Mouse (Mus musculus): ENCODE measurements around the gene 1700001P01Rik. TPM values are rescaled to one million over a fixed set of nuclear protein-coding genes. Genes with fewer than 3 reads are reported as not detected.
A peak's percentile ranks its signal among the peaks of the same experiment; 100 is the strongest.

The 1700001P01Rik gene
- total RNA-seq, 2 experiments from 2014 or later, result 1.1 to 1.2 TPM

- no peak for DNase-seq (ENCODE audit: low spot score in 2 of 2)
Measured at GRCm38 (mm10) chr11:97809235-97810121, 33.8 kb upstream of the 1700001P01Rik start.

GRCm38 (mm10) chr11:97808621-97809234, 33.0 kb upstream of the 1700001P01Rik start:
- no peak for DNase-seq (ENCODE audit: low spot score in 2 of 2)

GRCm38 (mm10) chr11:97808093-97808492, 32.4 kb upstream of the 1700001P01Rik start:
- DNase-seq (ENCODE audit: low spot score in 2 of 2), result no peak

GRCm38 (mm10) chr11:97807626-97808025, 31.9 kb upstream of the 1700001P01Rik start:
- no peak for DNase-seq (ENCODE audit: low spot score in 2 of 2)

GRCm38 (mm10) chr11:97806613-97806964, 30.9 kb upstream of the 1700001P01Rik start:
- DNase-seq (ENCODE audit: low spot score in 2 of 2), result no peak

GRCm38 (mm10) chr11:97805662-97806612, 30.2 kb upstream of the 1700001P01Rik start:
- no peak for DNase-seq (ENCODE audit: low spot score in 2 of 2)

GRCm38 (mm10) chr11:97804841-97805661, 29.3 kb upstream of the 1700001P01Rik start:
- no peak for DNase-seq (ENCODE audit: low spot score in 2 of 2)

GRCm38 (mm10) chr11:97803847-97804246, 28.1 kb upstream of the 1700001P01Rik start:
- DNase-seq (ENCODE audit: low spot score in 2 of 2), result no peak

- no peak for DNase-seq (ENCODE audit: low spot score in 2 of 2)
Measured at GRCm38 (mm10) chr11:97802495-97802894, 26.8 kb upstream of the 1700001P01Rik start.

GRCm38 (mm10) chr11:97802194-97802470, 26.4 kb upstream of the 1700001P01Rik start:
- no peak for DNase-seq (ENCODE audit: low spot score in 2 of 2)

GRCm38 (mm10) chr11:97801409-97802193, 25.9 kb upstream of the 1700001P01Rik start:
- DNase-seq (ENCODE audit: low spot score in 2 of 2), result peak in 1 of 2 experiments; percentile 67

- DNase-seq (ENCODE audit: low spot score in 2 of 2), result no peak
Measured at GRCm38 (mm10) chr11:97800691-97801408, 25.1 kb upstream of the 1700001P01Rik start.

GRCm38 (mm10) chr11:97799994-97800690, 24.4 kb upstream of the 1700001P01Rik start:
- no peak for DNase-seq (ENCODE audit: low spot score in 2 of 2)

- DNase-seq (ENCODE audit: low spot score in 2 of 2), result peak; percentile 86 to 92
Measured at GRCm38 (mm10) chr11:97799146-97799993, 23.7 kb upstream of the 1700001P01Rik start.

GRCm38 (mm10) chr11:97798782-97799145, 23.0 kb upstream of the 1700001P01Rik start, which contains the start of gene Lasp1:
Gene Lasp1, plus strand, starts transcription at chr11:97799000.
- DNase-seq (ENCODE audit: low spot score in 2 of 2), result peak; percentile 89 to 95

GRCm38 (mm10) chr11:97798083-97798435, 22.3 kb upstream of the 1700001P01Rik start:
- no peak for DNase-seq (ENCODE audit: low spot score in 2 of 2)

- no peak for DNase-seq (ENCODE audit: low spot score in 2 of 2)
Measured at GRCm38 (mm10) chr11:97797369-97798082, 21.8 kb upstream of the 1700001P01Rik start.

Data from layer of hippocampus, adult 18-20 months (tissue).